Mouse (Mus musculus): ENCODE data around the gene Slc38a1. TPM values are rescaled to one million over a fixed set of nuclear protein-coding genes. Genes with fewer than 3 reads are reported as not detected.
A peak's percentile ranks its signal among the peaks of the same experiment; 100 is the strongest.

Gene Slc38a1
- polyA plus RNA-seq, 1 experiment from 2014 or later = 54.0 TPM

GRCm38 (mm10) chr15:96655514-96655913 lies 12.8 kb upstream of the Slc38a1 start:
- no peak overlapping the region for H3K27ac ChIP-seq
- no peaks in the 10 kb centered on the region for H3K27me3 ChIP-seq
- no peak for ATAC-seq (ENCODE audit: insufficient number of reproducible peaks, low FRiP score, low TSS enrichment, low read depth)
- H3K4me2 ChIP-seq = no peak overlapping the region
- H3K4me1 ChIP-seq = peaks cover 5% of the 10 kb centered on the region; the same call in 1 of the 2 replicates
- H3K4me3 ChIP-seq = no peak overlapping the region
- 75% methylated on average over 14 of the region's 14 CpGs for WGBS
- no peak overlapping the region for H3K9ac ChIP-seq
- no peaks in the 10 kb centered on the region for H3K36me3 ChIP-seq
- H3K9me3 ChIP-seq = no peaks in the 10 kb centered on the region

DNA sequence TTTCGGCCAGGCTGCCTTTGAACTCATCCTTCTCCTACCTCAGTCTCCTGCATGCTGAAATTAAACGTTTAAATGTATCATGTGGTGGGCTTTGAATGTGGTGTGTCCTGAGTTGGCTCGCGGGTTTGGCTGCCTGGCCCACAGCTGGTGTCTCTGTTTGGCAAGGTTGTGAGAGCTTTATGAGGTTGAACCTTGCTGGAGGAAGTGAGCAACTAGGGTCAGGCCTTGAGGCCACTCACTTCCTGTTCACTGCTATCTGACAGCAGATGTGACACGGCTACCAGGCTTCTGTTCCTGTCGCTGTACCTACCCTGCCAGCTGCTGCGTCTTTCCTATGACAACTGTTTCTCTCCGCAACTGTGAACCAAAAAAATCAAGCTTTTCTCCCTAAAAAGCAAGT lies 12.0 kb upstream of the Slc38a1 start:
- Histone ChIP-seq H3K4me3 (no peak overlapping the region), H3K9me3 (no peaks in the 10 kb centered on the region), H3K4me2 (no peak overlapping the region), H3K36me3 (no peaks in the 10 kb centered on the region), H3K27ac (no peak overlapping the region), H3K4me1 (peaks cover 5% of the 10 kb centered on the region; the same call in 1 of the 2 replicates), H3K27me3 (no peaks in the 10 kb centered on the region), H3K9ac (no peak overlapping the region)
- ATAC-seq (ENCODE audit: insufficient number of reproducible peaks, low FRiP score, low TSS enrichment, low read depth) = no peak
- 38% methylated on average over 8 of the region's 8 CpGs for WGBS

DNA sequence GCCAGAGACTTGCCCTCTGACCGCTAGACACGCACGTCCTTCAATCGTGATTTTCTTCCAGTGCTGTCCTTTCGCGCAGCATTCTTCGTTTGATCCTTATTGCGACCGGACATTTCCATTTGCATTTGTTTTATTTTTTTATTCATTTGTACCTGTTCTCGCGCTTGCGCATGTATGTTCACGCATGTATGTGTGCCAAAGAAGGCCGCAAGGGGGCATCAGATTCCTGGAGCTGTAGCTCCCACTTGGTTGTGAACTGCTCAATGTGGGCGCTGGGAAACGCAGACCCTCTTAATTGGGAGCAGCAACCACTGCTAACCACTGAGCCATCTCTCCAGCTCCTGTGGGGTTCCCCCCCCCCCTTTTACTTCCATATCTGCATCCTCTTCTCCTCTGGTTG lies 10.3 kb upstream of the Slc38a1 start:
- H3K36me3 ChIP-seq = no peaks in the 10 kb centered on the region
- H3K4me3 ChIP-seq = no peak overlapping the region
- H3K4me1 ChIP-seq = peaks cover 3% of the 10 kb centered on the region; the same call in 1 of the 2 replicates
- ATAC-seq (ENCODE audit: insufficient number of reproducible peaks, low FRiP score, low TSS enrichment, low read depth) = no peak
- no peak overlapping the region for H3K27ac ChIP-seq
- H3K9ac ChIP-seq = no peak overlapping the region
- WGBS = 94% methylated on average over 16 of the region's 16 CpGs
- no peak overlapping the region for H3K4me2 ChIP-seq
- H3K27me3 ChIP-seq = no peaks in the 10 kb centered on the region
- no peaks in the 10 kb centered on the region for H3K9me3 ChIP-seq

DNA sequence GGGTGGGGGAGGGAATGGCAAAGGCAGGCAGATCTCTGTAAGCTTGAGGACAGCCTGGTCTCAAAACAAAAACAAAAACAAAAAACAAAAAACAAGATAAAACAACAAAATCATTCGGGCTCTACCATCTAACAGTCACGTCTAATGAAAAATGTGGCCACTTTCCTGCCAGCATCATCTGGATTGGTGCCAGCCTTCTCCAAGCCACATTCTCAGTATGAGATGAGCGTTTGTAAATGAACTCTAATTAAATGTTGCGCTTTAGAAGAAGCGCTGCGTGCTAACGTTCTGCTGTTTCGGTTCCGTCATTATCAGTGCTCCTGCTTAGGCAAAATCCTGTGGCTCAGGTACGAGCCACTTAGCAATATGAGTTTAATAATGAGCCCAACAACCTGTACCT lies 9.8 kb upstream of the Slc38a1 start:
- no peak overlapping the region for H3K27ac ChIP-seq
- 76% methylated on average over 10 of the region's 10 CpGs for WGBS
- no peaks in the 10 kb centered on the region for H3K36me3 ChIP-seq
- H3K4me2 ChIP-seq = no peak overlapping the region
- no peak overlapping the region for H3K4me3 ChIP-seq
- no peaks in the 10 kb centered on the region for H3K27me3 ChIP-seq
- no peak for ATAC-seq (ENCODE audit: insufficient number of reproducible peaks, low FRiP score, low TSS enrichment, low read depth)
- no peak overlapping the region for H3K9ac ChIP-seq
- no peaks in the 10 kb centered on the region for H3K9me3 ChIP-seq
- no peaks in the 10 kb centered on the region for H3K4me1 ChIP-seq

DNA sequence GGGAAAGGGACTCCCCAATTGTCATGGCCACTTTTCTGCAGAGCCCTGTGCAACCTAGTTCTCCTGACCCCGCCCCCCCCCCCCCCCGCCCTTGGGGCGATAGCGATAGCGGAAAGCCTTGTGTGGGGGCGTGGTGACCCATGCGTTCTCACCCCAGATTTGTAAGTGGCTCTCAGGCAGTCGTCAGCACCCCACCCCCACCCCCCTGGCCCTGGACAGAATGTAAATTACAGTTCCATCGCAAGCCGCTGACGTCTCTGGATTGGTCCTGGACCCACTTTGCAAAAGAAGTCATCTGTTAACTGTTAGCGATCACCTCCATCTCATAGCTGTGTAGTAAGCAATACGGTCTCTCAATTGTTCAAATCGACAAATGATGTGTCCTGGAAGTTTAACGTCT lies 4.7 kb upstream of the Slc38a1 start:
- H3K4me1 ChIP-seq = peaks cover 10% of the 10 kb centered on the region; the same call in 1 of the 2 replicates
- no peak overlapping the region for H3K4me3 ChIP-seq
- no peaks in the 10 kb centered on the region for H3K9me3 ChIP-seq
- no peaks in the 10 kb centered on the region for H3K27me3 ChIP-seq
- ATAC-seq (ENCODE audit: insufficient number of reproducible peaks, low FRiP score, low TSS enrichment, low read depth) = no peak
- WGBS = 27% methylated on average over 15 of the region's 15 CpGs
- no peaks in the 10 kb centered on the region for H3K36me3 ChIP-seq
- peak overlapping the region; percentile 25; the same call in 1 of the 2 replicates for H3K4me2 ChIP-seq
- H3K9ac ChIP-seq = no peak overlapping the region
- H3K27ac ChIP-seq = no peak overlapping the region

GRCm38 (mm10) chr15:96641821-96642435 lies 785 bp downstream of the Slc38a1 start:
- Histone ChIP-seq H3K27me3 (no peaks in the 10 kb centered on the region), H3K9ac (peak overlapping the region; percentile 56), H3K4me2 (peak overlapping the region; percentile 94), H3K4me1 (peaks cover 33% of the 10 kb centered on the region), H3K27ac (peak overlapping the region; percentile 96), H3K36me3 (no peaks in the 10 kb centered on the region), H3K4me3 (peak overlapping the region; percentile 72), H3K9me3 (no peaks in the 10 kb centered on the region)
- ATAC-seq (ENCODE audit: insufficient number of reproducible peaks, low FRiP score, low TSS enrichment, low read depth) = no peak
- WGBS = 0% methylated on average over 30 of the region's 31 CpGs

- Histone ChIP-seq H3K36me3 (no peaks in the 10 kb centered on the region), H3K9ac (peak overlapping the region; percentile 56), H3K4me2 (peak overlapping the region; percentile 94), H3K4me3 (peak overlapping the region; percentile 72), H3K27ac (peak overlapping the region; percentile 89), H3K27me3 (no peaks in the 10 kb centered on the region), H3K9me3 (no peaks in the 10 kb centered on the region), H3K4me1 (peaks cover 33% of the 10 kb centered on the region)
- WGBS = under 1% methylated on average over 62 of the region's 63 CpGs
- ATAC-seq (ENCODE audit: insufficient number of reproducible peaks, low FRiP score, low TSS enrichment, low read depth) = peak; percentile 20; the same call in 1 of the 2 replicates
These were observed 1.4 kb downstream of the Slc38a1 start for GRCm38 (mm10) chr15:96641111-96641820.

DNA sequence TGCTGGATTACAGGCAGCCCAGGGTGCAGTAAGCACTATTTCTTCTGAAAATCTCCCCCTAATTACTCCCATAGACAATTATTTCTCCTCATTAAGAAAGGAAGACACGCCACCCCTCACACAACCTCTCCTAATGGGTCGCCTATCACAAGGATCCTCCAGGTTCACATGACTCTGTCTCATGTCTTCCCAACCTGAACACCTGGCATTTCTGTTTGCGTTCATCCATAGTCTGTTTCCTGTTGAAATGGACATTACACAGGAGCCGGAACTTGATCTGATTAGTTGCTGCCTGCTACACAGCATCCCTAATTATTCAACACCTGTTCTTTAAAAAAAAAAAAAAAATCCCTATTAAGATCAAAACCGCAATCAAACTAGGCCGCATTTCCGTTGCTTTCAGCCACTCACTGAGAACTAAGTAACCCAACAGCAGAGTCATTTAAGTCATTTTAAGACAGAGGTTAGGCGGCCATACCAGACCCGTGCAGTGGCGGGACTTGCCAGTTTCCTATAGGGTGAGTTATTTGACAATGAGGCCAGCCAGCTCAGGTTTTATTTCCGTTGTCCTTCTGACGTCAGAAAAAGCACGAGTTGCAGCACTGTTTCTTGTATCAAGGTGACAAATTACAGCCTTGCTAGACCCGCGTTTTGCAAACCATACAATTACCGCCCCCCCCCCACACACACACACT lies 2.3 kb downstream of the Slc38a1 start:
- 9% methylated on average over 16 of the region's 16 CpGs for WGBS
- no peak for ATAC-seq (ENCODE audit: insufficient number of reproducible peaks, low FRiP score, low TSS enrichment, low read depth)
- H3K27ac ChIP-seq = peak overlapping the region; percentile 89

DNA sequence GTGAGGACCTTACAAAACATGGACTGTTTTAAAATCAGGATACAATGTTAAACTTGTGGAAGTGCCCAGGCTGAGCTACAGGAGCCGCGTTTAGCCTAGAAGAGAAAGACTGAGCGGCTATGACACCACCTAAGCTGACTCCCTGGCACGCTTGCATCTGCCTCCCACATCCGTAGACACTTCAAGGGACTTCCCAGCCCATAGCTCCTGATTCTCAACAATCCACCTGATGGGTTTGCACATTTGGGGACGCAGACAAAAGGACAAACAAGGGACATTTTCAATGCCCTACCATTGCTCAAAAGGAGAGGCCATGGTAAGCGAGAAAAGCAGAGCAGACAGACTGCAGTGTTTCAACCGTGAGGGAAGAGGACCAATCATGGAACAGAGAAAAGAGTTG lies 3.1 kb downstream of the Slc38a1 start:
- no peak overlapping the region for H3K9ac ChIP-seq
- 0 out of 2 replicates have a peak, but pooled peaks cover 6% of the 10 kb centered on the region for H3K36me3 ChIP-seq
- H3K27ac ChIP-seq = no peak overlapping the region

More for the DNA sequence above, 2.3 kb downstream of the Slc38a1 start:
- Histone ChIP-seq H3K4me1 (peaks cover 36% of the 10 kb centered on the region), H3K4me2 (peak overlapping the region; percentile 94), H3K27me3 (no peaks in the 10 kb centered on the region), H3K9me3 (no peaks in the 10 kb centered on the region), H3K9ac (peak overlapping the region; percentile 56), H3K4me3 (peak overlapping the region; percentile 72), H3K36me3 (0 out of 2 replicates have a peak, but pooled peaks cover 6% of the 10 kb centered on the region)

DNA sequence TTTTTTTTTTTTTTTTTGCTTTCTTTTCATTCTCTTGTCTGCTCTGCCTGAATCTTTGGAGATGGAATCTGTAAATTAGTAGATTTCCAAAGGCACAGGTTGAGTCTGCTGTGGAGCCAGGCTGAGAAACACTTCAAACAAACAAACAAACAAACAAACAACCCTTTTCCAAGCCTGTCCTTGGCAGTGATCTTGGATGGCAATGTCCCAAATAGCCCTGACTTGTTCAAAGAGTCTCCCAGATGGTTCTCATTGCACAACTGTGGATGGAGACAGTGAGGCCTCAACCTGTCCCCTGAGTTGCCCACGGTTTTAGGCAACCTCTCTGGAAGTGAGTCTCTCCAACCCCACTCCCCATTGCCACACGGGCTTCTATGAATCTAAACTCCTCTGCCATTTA lies 4.1 kb downstream of the Slc38a1 start:
- Histone ChIP-seq H3K4me1 (peaks cover 42% of the 10 kb centered on the region), H3K36me3 (0 out of 2 replicates have a peak, but pooled peaks cover 6% of the 10 kb centered on the region), H3K4me2 (no peak overlapping the region), H3K9me3 (no peaks in the 10 kb centered on the region), H3K27me3 (no peaks in the 10 kb centered on the region), H3K4me3 (no peak overlapping the region), H3K27ac (no peak overlapping the region), H3K9ac (no peak overlapping the region)
- ATAC-seq (ENCODE audit: insufficient number of reproducible peaks, low FRiP score, low TSS enrichment, low read depth) = no peak
- 61% methylated on average over 2 of the region's 2 CpGs for WGBS

More for the DNA sequence above, 3.1 kb downstream of the Slc38a1 start:
- peak overlapping the region; percentile 94; the same call in 1 of the 2 replicates for H3K4me2 ChIP-seq
- peaks cover 42% of the 10 kb centered on the region for H3K4me1 ChIP-seq
- ATAC-seq (ENCODE audit: insufficient number of reproducible peaks, low FRiP score, low TSS enrichment, low read depth) = no peak
- H3K27me3 ChIP-seq = no peaks in the 10 kb centered on the region
- WGBS = 70% methylated on average over 8 of the region's 8 CpGs
- H3K9me3 ChIP-seq = no peaks in the 10 kb centered on the region
- H3K4me3 ChIP-seq = 0 out of 2 replicates have a peak overlapping the region, but pooled peaks have one; percentile 72

DNA sequence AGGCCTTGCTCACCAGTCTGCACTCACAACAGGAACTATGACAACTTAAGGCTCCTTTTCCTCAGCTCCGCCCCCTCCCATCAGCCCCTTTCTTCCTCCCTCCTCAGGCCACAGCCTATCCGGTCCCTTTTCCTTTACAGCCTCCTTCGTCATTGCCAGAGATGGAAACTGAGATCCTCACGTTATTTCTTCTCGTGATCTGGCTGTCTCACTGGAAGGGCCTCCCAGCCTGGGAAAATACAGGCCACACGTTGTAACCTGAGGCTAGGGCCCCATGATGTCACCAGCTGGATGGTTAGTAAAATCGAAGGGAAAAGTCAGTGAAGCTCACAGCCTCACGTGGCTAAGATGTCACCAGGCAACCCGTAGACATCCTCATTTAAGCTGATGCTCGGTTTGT lies 4.5 kb downstream of the Slc38a1 start:
- Histone ChIP-seq H3K4me2 (no peak overlapping the region), H3K27me3 (no peaks in the 10 kb centered on the region), H3K36me3 (0 out of 2 replicates have a peak, but pooled peaks cover 6% of the 10 kb centered on the region), H3K27ac (no peak overlapping the region; the same call in 1 of the 2 replicates), H3K4me1 (peaks cover 39% of the 10 kb centered on the region), H3K9me3 (no peaks in the 10 kb centered on the region; the same call in 1 of the 2 replicates), H3K9ac (no peak overlapping the region), H3K4me3 (no peak overlapping the region)
- WGBS = 41% methylated on average over 10 of the region's 10 CpGs
- no peak for ATAC-seq (ENCODE audit: insufficient number of reproducible peaks, low FRiP score, low TSS enrichment, low read depth)

Measured in limb, embryonic 15.5 days (tissue).